Mouse (Mus musculus) E14TG2a.4 (cell line): Measurements from ENCODE around the gene Wdr34.

Experiments used
- CTCF ChIP-seq: conservative IDR thresholded peaks from 2 replicates; pipeline ENCODE4 v1.5.1; 2014; ENCODE audit warnings: low read length
- NANOG ChIP-seq: IDR thresholded peaks from 2 replicates; pipeline ENCODE4 v1.6.1; 2014; ENCODE audit warnings: borderline replicate concordance, low read length, mixed read lengths
- POU5F1 ChIP-seq: IDR thresholded peaks from 2 replicates; pipeline ENCODE4 v1.6.1; 2014; ENCODE audit warnings: low read length, borderline replicate concordance

- TF ChIP-seq CTCF (no peak), POU5F1 (no peak), NANOG (no peak)
Measured at GRCm38 (mm10) chr2:30094208-30094588, 45.5 kb upstream of the Wdr34 start.
